Mouse (Mus musculus) frontal cortex, adult 2 months (tissue): ENCODE measurements around the gene C130050O18Rik. TPM values are rescaled to one million over a fixed set of nuclear protein-coding genes. Genes with fewer than 3 reads are reported as not detected.
"Not testable (repeated sequence)": the region's sequence is repeated elsewhere in the genome, so short reads cannot be mapped to it uniquely, and the experiment has no call there.

ENCODE experiments used
- DNase-seq, 2 experiments: peaks; one replicate each; pipeline ENCODE4 v3.0.0; 2022; ENCODE audit warnings: low spot score in 1 of 2; ENCODE audit errors: extremely low spot score in 1 of 2
- polyA plus RNA-seq: library from polyadenylated mRNA; depleted of rRNA; stranded (reverse); fragments of >200 nt; gene quantifications from 2 replicates; pipeline ENCODE4 v1.2.3, GENCODE M21; 2012

The C130050O18Rik gene
- polyA plus RNA-seq, 1 experiment = 0.44 TPM

DNA sequence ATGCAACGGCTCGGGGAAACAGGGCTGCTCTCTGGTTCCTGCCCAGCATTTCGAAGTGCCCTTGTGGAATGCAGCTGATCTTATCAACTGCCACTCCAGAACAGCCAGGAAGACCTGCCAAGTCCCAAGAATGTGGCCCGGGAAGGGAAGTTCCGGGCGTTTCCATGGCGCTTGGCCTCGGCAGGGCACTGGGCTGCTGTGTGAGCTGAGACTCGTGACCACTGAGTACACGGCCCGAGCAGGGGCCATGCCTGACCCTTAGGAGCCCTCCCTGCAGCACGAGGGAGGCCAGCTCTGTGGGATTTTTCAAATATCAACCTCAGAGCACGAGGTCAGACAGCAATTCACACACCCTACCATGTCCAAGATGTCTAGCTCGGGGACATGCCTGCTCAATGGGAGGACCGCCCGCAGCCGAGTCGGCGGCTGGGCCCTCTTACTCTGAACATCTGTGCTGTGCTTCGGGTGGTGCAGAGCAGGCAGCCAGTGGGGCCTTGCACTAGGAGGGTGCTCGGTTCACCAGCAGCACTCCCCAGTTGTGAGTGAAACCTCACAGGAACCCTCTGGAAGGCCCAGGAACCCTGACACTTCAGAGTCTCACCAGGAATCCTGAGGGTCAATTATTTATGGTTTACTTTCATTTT, 26.0 kb upstream of the C130050O18Rik start:
- DNase-seq = no peak

DNA sequence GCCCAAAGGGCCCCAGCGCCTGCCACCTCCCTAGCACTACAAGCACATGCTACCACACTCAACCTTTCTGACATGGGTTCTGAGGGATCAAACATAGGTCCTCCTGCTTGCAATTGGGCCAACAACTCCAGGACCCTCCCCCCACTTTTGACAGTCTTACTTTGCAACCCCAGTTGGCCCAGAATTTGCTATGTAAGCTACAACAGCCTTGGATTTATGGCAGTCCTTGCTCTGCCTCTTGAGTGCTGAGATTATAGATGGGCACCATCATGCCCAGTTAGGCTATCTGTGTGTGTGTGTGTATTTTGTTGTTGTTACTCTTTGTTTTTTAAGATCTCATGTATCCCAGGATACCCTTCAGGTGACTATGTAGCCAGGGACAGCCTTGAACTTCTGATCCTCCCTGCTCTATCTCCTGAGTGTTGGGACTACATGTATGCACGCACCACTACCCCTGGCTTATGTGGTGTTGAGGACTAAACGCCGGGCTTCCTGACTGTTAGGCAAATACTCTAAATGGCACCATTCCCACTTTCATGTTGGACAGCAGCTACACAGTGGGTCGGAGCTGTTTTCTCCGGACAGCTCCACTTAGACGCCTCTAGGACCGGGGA, 25.2 kb upstream of the C130050O18Rik start:
- no peak for DNase-seq

DNA sequence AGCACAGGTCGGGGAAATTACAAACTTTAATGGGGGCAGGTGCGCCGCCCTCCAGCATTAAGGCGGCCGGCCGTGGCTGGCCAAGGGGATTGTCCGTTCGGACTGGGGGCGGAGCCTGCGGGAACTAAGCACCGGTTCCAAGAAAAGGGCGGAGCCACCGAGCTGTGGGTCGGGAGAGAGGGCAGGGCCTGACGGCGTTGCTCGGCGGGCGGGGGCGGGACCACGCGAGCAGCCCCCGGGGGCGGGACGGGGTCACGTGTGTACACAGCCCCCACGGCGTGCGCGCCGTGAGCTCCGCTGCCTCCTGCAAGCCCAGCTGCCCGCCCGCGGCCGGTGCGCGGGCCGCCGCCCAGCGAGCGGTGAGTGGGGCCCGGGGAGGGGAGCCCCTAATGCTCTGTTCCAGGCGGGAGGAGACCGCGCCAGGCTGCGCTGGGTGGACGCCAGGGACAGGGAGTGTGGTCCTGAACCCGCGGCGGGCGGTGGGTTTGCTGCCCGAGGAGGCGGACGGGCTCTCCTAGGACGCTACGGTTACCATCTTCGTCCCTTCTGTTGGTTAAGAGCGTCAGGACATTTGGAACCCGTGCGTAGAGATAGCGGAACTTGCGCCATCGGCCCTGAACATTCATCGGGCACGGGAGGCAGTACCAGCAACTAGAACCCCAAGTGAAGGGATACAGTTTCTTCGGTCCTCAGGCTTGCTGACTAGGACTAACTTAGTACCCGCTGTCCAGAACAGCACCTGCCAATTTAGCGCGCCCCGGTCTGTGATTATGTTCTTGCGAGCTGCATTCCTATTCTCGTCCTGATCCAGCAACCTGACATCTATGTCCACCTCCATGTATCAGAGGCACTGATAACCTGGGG, 24.5 kb upstream of the C130050O18Rik start:
- DNase-seq = peak; percentile 71 to 87

DNA sequence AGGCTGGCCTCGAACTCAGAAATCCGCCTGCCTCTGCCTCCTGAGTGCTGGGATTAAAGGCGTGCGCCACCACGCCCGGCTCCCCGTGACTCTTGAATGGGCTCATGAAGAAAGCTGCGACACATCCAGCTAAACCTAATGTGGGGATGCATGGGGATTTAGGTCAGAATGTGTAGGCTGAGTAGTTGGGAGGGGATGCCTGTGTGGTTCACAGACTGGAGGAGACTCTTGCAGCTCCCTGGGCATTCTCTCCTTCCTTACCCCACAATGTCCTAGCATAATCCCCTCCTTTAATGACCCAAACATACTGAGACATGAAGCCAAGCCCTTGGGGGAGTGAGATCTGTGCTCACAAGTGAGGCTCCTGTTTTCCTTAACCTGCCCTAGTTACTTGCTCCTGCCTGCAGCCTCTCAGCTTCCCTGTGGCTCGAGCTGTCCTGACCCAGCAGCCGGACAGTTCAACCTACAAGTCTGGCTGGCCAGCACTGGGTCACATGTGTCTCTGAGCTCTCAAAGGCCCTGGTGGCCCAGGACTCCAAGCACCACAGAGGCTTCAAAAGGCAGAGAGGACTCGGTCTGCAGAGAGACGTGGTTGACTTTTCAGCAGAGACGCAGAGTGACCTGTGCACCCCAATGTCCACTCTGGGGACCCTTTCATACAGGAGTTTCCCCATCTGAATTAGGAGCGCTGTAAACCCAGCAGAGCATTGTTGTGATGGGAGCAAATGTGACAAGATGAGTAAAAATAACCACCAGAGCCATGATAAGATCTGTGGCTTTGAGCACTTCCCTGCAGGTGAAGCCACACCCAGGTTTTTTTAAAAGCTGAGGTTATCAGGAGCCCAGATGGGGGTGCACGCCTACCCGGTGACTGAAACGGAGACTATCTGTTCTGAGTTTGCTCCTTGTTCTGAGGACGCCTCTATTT, 23.2 kb upstream of the C130050O18Rik start:
- DNase-seq = no peak

DNA sequence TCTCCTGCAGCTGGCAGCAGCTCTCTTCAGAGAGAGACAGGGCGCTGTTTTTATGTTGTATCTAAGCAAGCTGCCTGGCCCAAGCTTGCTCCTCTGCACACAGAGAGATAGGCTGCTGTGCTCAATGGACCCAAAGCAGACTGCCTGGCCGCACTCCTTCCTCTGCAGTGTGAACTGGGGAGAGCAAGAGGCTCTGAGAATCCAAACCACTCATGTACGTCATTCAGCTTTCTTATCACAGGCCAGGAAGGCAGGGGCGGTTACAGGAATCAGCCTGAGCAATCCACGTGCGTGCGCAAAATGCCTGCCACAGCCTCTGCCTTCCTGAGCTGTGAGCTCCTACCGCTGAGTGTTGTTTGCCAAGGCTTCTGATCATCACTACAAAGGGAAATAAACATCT, 22.3 kb upstream of the C130050O18Rik start:
- peak; percentile 66 to 77 for DNase-seq

DNA sequence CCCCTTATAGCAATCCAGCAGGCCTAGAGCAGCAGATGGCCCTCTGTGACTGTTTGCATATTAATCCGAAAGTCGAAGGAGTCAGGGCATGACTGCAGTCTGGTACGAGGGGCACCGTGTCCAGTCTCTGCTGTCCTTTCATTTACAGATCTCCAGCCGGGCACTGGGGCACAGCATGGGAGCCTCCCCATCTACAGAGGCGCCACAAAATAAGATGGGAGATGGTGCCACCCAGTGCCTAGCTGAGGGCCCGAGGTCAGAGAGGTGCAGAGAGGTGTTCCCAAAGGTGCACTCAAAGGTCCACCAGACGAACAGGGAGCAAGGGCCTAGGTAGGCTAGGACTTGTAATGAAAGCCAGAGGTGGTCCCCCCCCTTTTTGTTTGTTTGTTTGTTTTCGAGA, 21.8 kb upstream of the C130050O18Rik start:
- no peak for DNase-seq

DNA sequence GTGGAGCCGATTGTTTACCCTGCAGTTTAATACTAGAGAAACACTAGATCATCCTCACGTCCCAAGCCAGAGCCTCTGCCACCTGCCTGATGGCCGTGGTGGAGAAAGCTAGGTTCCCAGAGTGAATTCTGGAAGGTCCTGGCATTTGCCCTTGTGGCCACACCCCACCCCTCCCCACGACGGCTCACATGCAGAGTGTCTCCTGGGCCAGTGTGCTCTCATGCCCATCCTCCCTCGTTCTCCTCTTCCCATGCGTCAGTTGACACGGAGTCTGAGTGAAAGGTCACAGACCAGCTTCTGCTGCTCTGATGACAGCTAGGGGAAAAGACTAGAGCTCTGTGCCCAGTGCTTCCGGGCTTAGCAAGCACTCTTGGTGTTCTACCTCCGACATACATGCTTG, 20.5 kb upstream of the C130050O18Rik start:
- DNase-seq = no peak

DNA sequence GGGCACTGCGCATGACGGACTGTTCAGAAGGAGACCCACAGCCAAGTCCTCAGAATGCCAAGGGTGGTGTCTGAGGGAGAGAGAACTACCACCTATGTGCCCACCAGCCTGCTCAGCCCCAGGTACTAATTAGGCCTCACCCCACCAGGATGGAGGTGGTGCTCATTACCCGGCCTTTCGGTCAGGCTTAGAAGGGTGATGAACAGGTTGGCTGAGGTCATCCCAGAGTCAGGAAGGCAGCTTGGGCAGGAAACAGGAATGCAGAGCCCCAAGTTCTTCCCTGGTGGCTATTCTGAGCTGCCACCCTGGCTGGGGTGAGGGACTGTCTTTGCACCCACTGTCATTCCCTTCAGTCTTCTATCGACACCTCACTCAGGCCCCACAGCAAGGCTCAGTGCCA, 19.0 kb upstream of the C130050O18Rik start:
- no peak for DNase-seq

DNA sequence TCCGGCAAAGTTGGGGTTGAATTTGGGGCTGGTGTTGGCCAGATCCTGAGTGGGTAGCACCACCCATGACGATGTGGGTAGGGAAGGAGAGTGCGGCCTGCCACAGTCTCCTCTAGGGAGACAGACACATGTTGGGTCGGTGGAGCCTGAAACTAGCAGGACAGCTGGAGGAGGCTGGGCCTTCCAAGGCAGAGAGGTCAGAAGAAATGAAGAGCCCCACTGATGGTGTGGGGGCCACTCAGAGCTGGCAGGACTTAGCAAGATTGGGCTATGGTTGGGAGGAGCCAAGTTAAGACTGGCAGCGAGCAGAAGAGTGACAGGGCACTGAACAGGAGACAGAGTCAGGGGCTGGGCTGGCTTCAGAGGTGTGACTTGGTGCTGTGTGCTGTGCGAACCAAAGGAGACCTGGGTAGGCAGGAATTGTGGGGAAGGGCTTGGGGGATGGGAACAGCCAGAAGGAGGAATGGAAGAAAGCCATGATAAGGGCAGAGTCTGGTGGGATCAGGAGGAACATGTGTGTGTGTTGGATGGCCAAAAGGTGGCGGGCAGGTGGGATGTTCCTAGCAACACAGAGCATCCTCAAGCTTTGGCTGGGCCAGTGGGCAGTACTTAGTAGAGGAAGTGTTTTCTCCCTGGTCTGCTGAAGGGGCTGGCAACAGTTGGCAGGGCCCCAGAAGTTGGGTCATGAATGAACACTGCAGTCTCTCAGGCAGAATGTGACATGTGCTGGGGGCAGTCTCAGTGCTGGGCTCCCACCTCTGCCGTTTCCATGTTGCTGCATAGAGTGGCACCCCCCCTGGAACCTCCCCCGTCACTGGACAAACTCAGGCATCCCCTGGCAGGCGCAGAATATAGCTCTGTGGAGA, 17.5 kb upstream of the C130050O18Rik start:
- DNase-seq = no peak

DNA sequence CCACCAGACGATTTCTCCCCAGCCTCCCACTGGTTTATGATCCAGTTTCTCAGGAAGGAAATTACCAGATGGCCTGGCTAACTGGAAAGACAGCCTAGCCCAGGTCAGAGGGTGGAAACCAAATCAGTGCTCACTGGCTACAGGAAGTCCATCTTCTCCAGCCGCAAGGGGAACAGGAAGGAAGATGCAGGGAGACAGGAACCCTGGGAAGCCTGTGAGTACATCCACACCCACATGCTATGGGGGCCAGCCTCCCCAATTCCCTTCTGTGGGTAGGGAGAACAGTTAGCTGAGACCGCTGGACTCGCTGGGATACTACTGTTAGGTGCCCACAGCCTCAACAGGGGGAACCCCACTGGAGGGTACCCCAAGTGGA, 16.9 kb upstream of the C130050O18Rik start:
- DNase-seq = no peak

DNA sequence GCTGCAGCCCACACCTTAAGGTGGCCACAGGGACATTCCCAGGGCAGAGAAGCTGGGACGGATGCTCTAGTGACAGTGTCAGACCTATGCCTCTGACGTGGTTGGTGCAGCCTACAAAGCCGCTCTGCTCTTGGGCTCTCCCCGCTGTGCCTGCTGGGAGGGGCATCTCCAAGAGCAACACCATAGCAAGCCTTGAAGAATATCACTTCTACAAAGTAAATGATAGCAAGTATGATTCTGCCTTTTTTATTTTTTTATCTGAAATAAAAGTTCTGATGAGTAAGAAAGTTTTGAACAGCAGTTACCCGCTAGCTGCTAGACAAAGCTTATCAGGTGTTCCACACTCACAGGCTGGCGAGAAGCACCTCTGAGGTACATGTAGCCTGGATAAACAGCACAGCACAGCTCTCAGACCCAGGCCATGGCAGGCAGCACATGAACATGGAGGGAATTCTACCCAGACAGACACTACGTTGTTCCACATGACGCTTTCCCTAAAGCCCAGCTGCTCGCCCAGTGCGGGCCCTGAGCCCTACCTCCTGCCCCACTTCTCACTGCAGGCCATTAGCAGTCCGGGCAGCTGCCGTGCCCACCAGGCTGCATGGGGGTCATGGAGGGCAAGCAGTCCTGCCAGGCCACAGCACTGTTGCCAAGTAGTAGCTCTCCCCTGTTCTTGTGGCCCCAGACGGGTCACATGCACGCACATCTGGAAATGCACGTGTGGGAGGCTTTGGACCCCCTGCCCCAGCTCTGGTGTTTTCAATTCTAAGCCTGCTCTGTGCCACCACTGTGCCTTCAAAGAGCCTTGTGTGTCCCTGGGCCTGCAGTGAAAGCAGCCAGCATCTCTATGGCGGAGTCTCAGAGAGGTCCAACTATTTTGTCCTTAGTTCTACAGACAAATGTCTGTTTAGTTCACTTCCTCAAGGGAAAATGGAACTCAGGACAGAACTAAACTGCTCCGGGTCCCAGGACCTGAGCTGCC, 16.1 kb upstream of the C130050O18Rik start:
- DNase-seq = no peak

DNA sequence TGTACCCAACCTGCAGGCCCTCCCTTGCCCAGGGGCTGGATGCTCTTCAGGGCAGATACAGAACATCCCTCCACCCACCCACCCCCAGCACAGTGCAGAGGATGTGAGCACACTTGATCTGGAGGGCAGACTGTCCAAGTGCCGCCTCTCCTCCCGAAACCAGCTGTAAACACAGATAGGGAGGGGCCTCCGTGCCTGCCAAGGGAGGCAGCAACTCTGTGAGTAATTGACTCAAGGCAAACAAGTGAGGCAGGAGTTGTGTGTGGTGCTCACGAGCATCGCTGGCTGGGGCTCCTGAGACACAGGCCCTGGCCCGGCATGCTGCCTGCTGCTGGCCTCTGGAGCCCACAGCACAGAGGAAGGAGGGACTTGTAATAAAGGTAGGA, 15.4 kb upstream of the C130050O18Rik start:
- DNase-seq = peak in 1 of 2 experiments; percentile 54

DNA sequence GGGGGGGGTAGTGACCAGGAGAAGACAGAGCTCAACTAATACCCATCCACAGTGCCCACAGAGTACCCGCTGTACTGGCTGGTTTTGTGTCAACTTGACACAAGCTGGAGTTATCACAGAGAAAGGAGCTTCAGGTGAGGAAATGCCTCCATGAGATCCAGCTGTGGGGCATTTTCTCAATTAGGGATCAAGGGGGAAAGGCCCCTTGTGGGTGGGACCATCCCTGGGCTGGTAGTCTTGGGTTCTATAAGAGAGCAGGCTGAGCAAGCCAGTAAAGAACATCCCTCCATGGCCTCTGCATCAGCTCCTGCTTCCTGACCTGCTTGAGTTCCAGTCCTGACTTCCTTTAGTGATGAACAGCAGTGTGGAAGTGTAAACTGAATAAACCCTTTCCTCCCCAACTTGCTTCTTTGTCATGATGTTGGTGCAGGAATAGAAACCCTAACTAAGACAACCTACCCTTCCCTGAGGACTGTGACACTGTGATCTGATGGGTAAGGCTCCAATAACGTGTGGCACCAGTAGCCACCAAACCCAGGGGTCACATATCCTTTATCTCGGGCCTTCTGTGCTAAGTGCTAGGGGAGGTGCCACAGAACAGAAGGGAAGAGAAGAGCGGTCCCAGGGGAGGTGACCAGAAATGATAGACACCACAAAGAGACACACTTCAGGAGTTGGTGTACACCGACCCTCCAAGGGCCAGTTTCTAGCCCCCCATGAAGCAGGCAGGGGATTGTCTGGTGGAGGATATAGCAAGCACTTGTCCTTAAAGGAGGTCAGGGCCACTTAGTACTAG, 14.6 kb upstream of the C130050O18Rik start:
- DNase-seq = not testable (repeated sequence)

DNA sequence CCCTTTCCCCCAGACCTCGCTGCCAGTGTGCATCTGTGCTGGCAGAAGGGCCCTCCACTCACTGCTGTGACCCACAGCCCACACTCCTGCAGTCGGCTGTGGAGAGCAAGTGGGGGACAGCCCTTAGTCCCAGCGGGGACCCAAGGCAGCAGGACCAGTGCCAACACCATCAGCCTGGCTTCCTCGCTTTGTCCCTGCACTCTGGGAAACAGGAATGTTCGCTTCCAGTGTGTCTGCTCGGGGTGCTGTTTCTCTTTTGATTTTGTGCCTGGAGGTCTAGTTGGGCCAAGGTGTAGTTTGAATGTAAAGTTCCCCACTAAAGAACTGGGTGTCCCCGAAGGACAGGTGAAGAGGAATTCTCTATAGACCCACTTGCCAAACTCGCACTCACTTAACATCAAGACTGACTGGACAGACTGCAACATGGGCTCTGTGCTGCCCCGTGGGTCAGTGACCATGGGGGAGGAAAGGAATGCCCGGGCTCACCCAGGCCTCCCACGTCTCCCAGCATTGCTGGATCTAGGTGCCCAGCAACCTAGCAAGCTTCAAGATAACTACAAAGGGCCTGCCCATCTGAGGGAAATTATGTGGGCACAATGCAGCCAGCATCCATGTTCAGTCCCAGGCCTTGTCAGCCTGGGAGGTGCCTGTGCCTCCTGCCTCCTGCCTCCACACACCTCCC, 13.6 kb upstream of the C130050O18Rik start:
- DNase-seq = no peak

DNA sequence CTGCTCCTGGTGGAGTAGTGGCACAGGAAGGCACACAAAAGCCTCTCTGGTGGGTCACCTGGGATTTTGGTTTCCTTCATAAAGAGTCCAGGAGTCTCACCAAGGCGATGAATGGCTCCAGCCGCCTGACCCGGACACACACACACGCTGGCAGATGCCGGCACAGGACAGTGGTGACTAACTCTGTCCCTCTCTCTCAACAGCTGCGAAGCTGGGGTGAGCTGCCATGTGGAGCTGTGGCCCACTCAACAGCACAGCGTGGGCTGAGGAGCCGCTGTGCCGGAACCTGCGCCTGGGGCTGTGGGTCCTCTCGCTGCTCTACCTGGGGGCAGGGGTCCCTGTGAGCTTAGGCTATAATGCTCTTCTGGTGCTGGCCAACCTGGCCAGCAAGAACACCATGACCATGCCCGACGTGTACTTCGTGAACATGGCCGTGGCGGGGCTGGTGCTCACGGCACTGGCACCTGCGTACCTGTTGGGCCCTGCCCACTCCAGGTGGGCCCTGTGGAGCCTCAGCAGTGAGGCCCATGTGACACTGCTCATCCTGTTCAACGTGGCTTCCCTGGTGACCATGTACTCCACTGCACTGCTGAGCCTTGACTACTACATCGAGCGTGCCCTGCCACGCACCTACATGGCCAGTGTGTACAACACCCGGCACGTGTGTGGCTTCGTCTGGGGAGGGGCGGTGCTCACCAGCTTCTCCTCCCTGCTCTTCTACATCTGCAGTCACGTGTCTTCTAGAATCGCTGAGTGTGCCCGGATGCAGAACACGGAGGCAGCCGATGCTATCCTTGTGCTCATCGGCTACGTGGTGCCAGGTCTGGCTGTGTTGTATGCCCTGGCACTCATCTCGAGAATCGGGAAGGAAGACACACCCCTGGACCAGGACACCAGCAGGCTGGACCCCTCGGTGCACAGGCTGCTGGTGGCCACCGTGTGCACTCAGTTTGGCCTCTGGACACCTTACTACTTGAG, 12.6 kb upstream of the C130050O18Rik start:
- DNase-seq = no peak

DNA sequence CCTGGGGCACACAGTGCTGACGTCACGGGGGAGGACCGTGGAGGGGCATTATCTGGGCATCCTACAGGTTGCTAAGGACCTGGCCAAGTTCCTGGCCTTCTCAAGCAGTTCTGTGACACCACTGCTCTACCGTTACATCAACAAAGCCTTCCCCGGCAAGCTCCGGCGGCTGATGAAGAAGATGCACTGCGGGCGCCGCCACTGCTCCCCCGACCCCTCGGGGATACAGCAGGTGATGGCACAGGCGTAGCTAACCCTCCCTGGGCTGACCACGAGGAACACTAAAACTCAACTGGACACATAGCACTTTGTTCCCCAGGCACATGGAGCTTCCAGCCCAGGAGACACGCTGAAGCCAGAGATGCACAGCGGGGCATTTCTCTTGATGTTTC, 11.9 kb upstream of the C130050O18Rik start:
- DNase-seq = no peak
